Mouse (Mus musculus) CH12.LX (cell line): Measurements from ENCODE around the gene Atp10a. TPM values are rescaled to one million over a fixed set of nuclear protein-coding genes. Genes with fewer than 3 reads are reported as not detected.

ENCODE experiments used
- DNase-seq: peaks from one replicate; pipeline ENCODE4 v3.0.0-alpha.2; 2013; ENCODE audit errors: extremely low read depth
- H3K27ac ChIP-seq: 2 replicates; pipeline ENCODE4 v1.5.1; 2012; ENCODE audit warnings: low read depth, mild to moderate bottlenecking, control low read depth, moderate library complexity; ENCODE audit not compliant: insufficient read depth
- H3K27me3 ChIP-seq: replicated peaks from 2 replicates; pipeline ENCODE3; 2012; ENCODE audit warnings: inconsistent platforms
- H3K36me3 ChIP-seq, 2 experiments: replicated peaks in 1 of 2; 2 replicates each; pipeline versions ENCODE3 to v1.6.1; 2012; ENCODE audit warnings: inconsistent platforms in 1 of 2, low read length in 1 of 2, mild to moderate bottlenecking in 1 of 2, mixed read lengths in 1 of 2, moderate library complexity in 1 of 2; ENCODE audit not compliant: control insufficient read depth in 1 of 2, insufficient read depth in 1 of 2
- H3K4me1 ChIP-seq, 2 experiments: 2 replicates each; pipeline ENCODE4 v1.6.1; 2012; ENCODE audit warnings: inconsistent platforms in 1 of 2, moderate library complexity in 1 of 2; ENCODE audit not compliant: insufficient read depth in 2 of 2, control insufficient read depth in 1 of 2
- H3K4me2 ChIP-seq: 2 replicates; pipeline ENCODE4 v1.6.1; 2012; ENCODE audit warnings: low read depth, mild to moderate bottlenecking, control low read depth; ENCODE audit not compliant: poor library complexity, insufficient read depth, severe bottlenecking
- H3K4me3 ChIP-seq, 3 experiments: fragments of 150-350 bp in 1 of 3; sonication (generic) in 1 of 3; replicated peaks in 1 of 3; 2 replicates each; pipeline versions ENCODE3 to v1.5.1; 2011 to 2012; ENCODE audit warnings: low read depth in 2 of 3, low read length in 2 of 3, mild to moderate bottlenecking in 2 of 3, moderate library complexity in 2 of 3, control low read depth in 1 of 3, improper control_type of control experiment in 1 of 3, inconsistent platforms in 1 of 3, mixed read lengths in 1 of 3; ENCODE audit not compliant: poor library complexity in 1 of 3
- H3K79me2 ChIP-seq: replicated peaks from 2 replicates; pipeline ENCODE4 v1.6.1; 2012; ENCODE audit warnings: mild to moderate bottlenecking, moderate library complexity; ENCODE audit not compliant: control insufficient read depth, poor library complexity, insufficient read depth, severe bottlenecking; ENCODE audit errors: extremely low read depth
- H3K9ac ChIP-seq: 2 replicates; pipeline ENCODE4 v1.6.1; 2012; ENCODE audit warnings: low read depth, mild to moderate bottlenecking, control low read depth, moderate library complexity; ENCODE audit not compliant: insufficient read depth
- H3K9me3 ChIP-seq: replicated peaks from 2 replicates; pipeline ENCODE3; 2012; ENCODE audit warnings: low read length, inconsistent platforms, mixed read lengths
- CHD2 ChIP-seq: IDR thresholded peaks from 2 replicates; pipeline ENCODE4 v1.6.1; 2011; ENCODE audit warnings: low read length, improper control_type of control experiment
- EP300 ChIP-seq: IDR thresholded peaks from 2 replicates; pipeline ENCODE4 v1.6.1; 2011; ENCODE audit warnings: low read length, improper control_type of control experiment
- ETS1 ChIP-seq: conservative IDR thresholded peaks from 2 replicates; pipeline ENCODE4 v1.6.1; 2012; ENCODE audit warnings: low read depth, mild to moderate bottlenecking, inconsistent platforms, low read length, improper control_type of control experiment, moderate library complexity
- JUN ChIP-seq: IDR thresholded peaks from 2 replicates; pipeline ENCODE4 v1.6.1; 2011; ENCODE audit warnings: low read depth, mild to moderate bottlenecking, low read length, improper control_type of control experiment, moderate library complexity; ENCODE audit not compliant: insufficient read depth
- JUND ChIP-seq: conservative IDR thresholded peaks from 2 replicates; pipeline ENCODE4 v1.6.1; 2011; ENCODE audit warnings: low read depth, low read length, improper control_type of control experiment
- MAX ChIP-seq: IDR thresholded peaks from 2 replicates; pipeline ENCODE4 v1.6.1; 2011; ENCODE audit warnings: low read length, improper control_type of control experiment
- MAZ ChIP-seq: IDR thresholded peaks from 2 replicates; pipeline ENCODE4 v1.6.1; 2012; ENCODE audit warnings: low read depth, mild to moderate bottlenecking, inconsistent platforms, low read length, improper control_type of control experiment, moderate library complexity
- MEF2A ChIP-seq: IDR thresholded peaks from 2 replicates; pipeline ENCODE4 v1.6.1; 2014; ENCODE audit warnings: low read depth, mild to moderate bottlenecking, inconsistent platforms, low read length, improper control_type of control experiment, borderline replicate concordance
- NRF1 ChIP-seq: IDR thresholded peaks from 2 replicates; pipeline ENCODE4 v1.6.1; 2014; ENCODE audit warnings: low read depth, mild to moderate bottlenecking, inconsistent platforms, low read length, improper control_type of control experiment, moderate library complexity
- PAX5 ChIP-seq: IDR thresholded peaks from 2 replicates; pipeline ENCODE4 v1.6.1; 2012; ENCODE audit warnings: low read length, inconsistent platforms, mixed read lengths
- POLR2A ChIP-seq: IDR thresholded peaks from 2 replicates; pipeline ENCODE4 v1.6.1; 2011; ENCODE audit warnings: low read depth, mild to moderate bottlenecking, improper control_type of control experiment, low read length
- POLR2AphosphoS2 ChIP-seq: IDR thresholded peaks from 2 replicates; pipeline ENCODE4 v1.6.1; 2011; ENCODE audit warnings: low read depth, low read length, improper control_type of control experiment
- SMC3 ChIP-seq: IDR thresholded peaks from 2 replicates; pipeline ENCODE4 v1.6.1; 2011; ENCODE audit warnings: low read depth, low read length, improper control_type of control experiment
- TBP ChIP-seq: conservative IDR thresholded peaks from 2 replicates; pipeline ENCODE4 v1.6.1; 2011; ENCODE audit warnings: low read depth, low read length, improper control_type of control experiment
- TCF12 ChIP-seq: IDR thresholded peaks from 2 replicates; pipeline ENCODE4 v1.6.1; 2014; ENCODE audit warnings: low read depth, mild to moderate bottlenecking, inconsistent platforms, low read length, improper control_type of control experiment
- ZC3H11A ChIP-seq: IDR thresholded peaks from 2 replicates; pipeline ENCODE4 v1.6.1; 2012; ENCODE audit warnings: low read depth, mild to moderate bottlenecking, inconsistent platforms, low read length, improper control_type of control experiment
- ZNF384 ChIP-seq: IDR thresholded peaks from 2 replicates; pipeline ENCODE4 v1.6.1; 2012; ENCODE audit warnings: low read depth, low read length, improper control_type of control experiment, inconsistent platforms
- dilution Hi-C: fragments of 300-500 bp; cut with MboI; formaldehyde crosslinking; loops from 2 replicates; pipeline ENCODE4 v1.14.3; 2020; ENCODE audit warnings: low sequenced_read_pairs; ENCODE audit not compliant: extremely low pct_unique_long_range_greater_than_20kb, extremely low pct_ligation_motif_present
- in situ Hi-C: fragments of 300-500 bp; cut with MboI; formaldehyde crosslinking; loops from 3 replicates; pipeline ENCODE4 v1.14.3; 2019; ENCODE audit warnings: low sequenced_read_pairs, low pct_ligation_motif_present, low pct_unique_long_range_greater_than_20kb, mixed read lengths
- polyA plus RNA-seq: library from polyadenylated mRNA; unstranded; fragments of >175 nt; gene quantifications from 2 replicates; pipeline ENCODE4 v1.2.1, GENCODE M21; 2012; ENCODE audit warnings: low read depth; ENCODE audit not compliant: insufficient read length
- total RNA-seq, 2 experiments: library from RNA; depleted of rRNA; stranded (reverse); fragments of 300-350 nt in 1 of 2; fragments of >200 nt in 1 of 2; gene quantifications; 2 replicates each; pipeline ENCODE4 v1.2.3; 2012 to 2014

Atp10a gene
- total and polyA plus RNA-seq, 3 experiments: not detected

GRCm38 (mm10) chr7:58754076-58754475, 98.1 kb downstream of the Atp10a start:
- Histone ChIP-seq H3K4me1 (no peaks in the 10 kb centered on the region), H3K9me3 (peaks cover 75% of the 10 kb centered on the region), H3K4me2 (no peak overlapping the region), H3K79me2 (no peaks in the 10 kb centered on the region), H3K4me3 (no peak overlapping the region)
- in situ Hi-C loops: no loop called here
- TF ChIP-seq EP300 (no peak), POLR2AphosphoS2 (no peak), MAX (no peak), MAZ (no peak), TBP (no peak), NRF1 (no peak), CHD2 (no peak), POLR2A (no peak), ZC3H11A (no peak), PAX5 (no peak)
- TF ChIP-seq, all 38 proteins: peak for 0
- DNase-seq: no peak
- Histone ChIP-seq H3K27ac (no peak overlapping the region), H3K27me3 (no peaks in the 10 kb centered on the region), H3K9ac (no peak overlapping the region), H3K36me3 (no peaks in the 10 kb centered on the region)
- dilution Hi-C loops: no loop called here

GRCm38 (mm10) chr7:58754536-58754935, 98.6 kb downstream of the Atp10a start:
- Histone ChIP-seq H3K9ac (no peak overlapping the region), H3K79me2 (no peaks in the 10 kb centered on the region), H3K4me1 (no peaks in the 10 kb centered on the region), H3K36me3 (no peaks in the 10 kb centered on the region), H3K9me3 (peaks cover 74% of the 10 kb centered on the region), H3K4me2 (no peak overlapping the region), H3K4me3 (no peak overlapping the region), H3K27me3 (no peaks in the 10 kb centered on the region)
- dilution Hi-C loops: no loop called here
- in situ Hi-C loops: no loop called here
- no peak for DNase-seq
- TF ChIP-seq TCF12: no peak
- TF ChIP-seq JUND: no peak
- TF ChIP-seq ZC3H11A: no peak
- TF ChIP-seq NRF1: no peak
- no peak for TF ChIP-seq SMC3
- no peak for TF ChIP-seq MEF2A
- TF ChIP-seq JUN: no peak
- TF ChIP-seq ZNF384: no peak
- no peak for TF ChIP-seq CHD2
- TF ChIP-seq, all 38 proteins: peak for 0
- H3K27ac ChIP-seq: no peak overlapping the region

- H3K9me3 ChIP-seq: peaks cover 75% of the 10 kb centered on the region
- no peak overlapping the region for H3K9ac ChIP-seq
- no peak overlapping the region for H3K4me3 ChIP-seq
- no peaks in the 10 kb centered on the region for H3K27me3 ChIP-seq
- H3K79me2 ChIP-seq: no peaks in the 10 kb centered on the region
- no peak overlapping the region for H3K4me2 ChIP-seq
- in situ Hi-C loops (no loop called here), dilution Hi-C loops (no loop called here)
- H3K36me3 ChIP-seq: no peaks in the 10 kb centered on the region
- H3K27ac ChIP-seq: no peak overlapping the region
- no peaks in the 10 kb centered on the region for H3K4me1 ChIP-seq
- DNase-seq: no peak
- TF ChIP-seq ETS1: no peak
- TF ChIP-seq, all 38 proteins: peak for 0
Observed at GRCm38 (mm10) chr7:58755083-58755482, 99.1 kb downstream of the Atp10a start.
